Mouse (Mus musculus) frontal cortex, adult (tissue): ENCODE measurements around the gene Ppm1m.
"Not testable (repeated sequence)": the region's sequence is repeated elsewhere in the genome, so short reads cannot be mapped to it uniquely, and the experiment has no call there.

Experiments
- ATAC-seq: cut with Nextera tagmentation; 2 replicates; pipeline ENCODE4 v1.9.2; 2017; ENCODE audit warnings: mild to moderate bottlenecking, moderate library complexity, mixed read lengths; ENCODE audit not compliant: low TSS enrichment

Ppm1m gene

GRCm38 (mm10) chr9:106193930-106194807 is 5.4 kb downstream of the Ppm1m start:
- ATAC-seq = peak; percentile 32

GRCm38 (mm10) chr9:106192998-106193397 is 6.5 kb downstream of the Ppm1m start:
- peak; percentile 79 for ATAC-seq

GRCm38 (mm10) chr9:106192024-106192423 is 7.5 kb downstream of the Ppm1m start:
- no peak for ATAC-seq

- no peak for ATAC-seq
These were observed 8.2 kb downstream of the Ppm1m start for GRCm38 (mm10) chr9:106191355-106191754.

DNA sequence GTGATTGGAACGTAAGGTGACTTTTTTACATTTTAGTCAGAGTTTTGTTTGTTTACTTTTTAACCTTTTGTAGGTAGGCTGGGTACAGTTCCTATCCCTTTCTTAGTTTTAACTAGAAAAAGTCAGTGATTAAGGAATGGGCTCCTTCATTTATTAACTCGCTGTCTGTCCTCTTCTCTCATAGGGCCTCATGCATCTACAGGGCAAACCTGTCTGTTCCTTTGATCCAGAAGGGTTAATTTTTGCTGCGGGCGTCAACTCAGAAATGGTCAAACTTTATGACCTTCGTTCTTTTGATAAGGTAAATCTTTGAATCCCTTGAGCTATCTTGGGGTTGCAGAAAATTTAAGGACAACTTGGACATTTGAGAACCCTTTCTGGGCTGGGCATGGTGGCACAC is 15.6 kb downstream of the Ppm1m start:
- ATAC-seq = no peak

- no peak for ATAC-seq
These were observed 17.4 kb downstream of the Ppm1m start for GRCm38 (mm10) chr9:106182146-106182545.

- no peak for ATAC-seq
These were observed 19.6 kb downstream of the Ppm1m start for GRCm38 (mm10) chr9:106179964-106180363.

DNA sequence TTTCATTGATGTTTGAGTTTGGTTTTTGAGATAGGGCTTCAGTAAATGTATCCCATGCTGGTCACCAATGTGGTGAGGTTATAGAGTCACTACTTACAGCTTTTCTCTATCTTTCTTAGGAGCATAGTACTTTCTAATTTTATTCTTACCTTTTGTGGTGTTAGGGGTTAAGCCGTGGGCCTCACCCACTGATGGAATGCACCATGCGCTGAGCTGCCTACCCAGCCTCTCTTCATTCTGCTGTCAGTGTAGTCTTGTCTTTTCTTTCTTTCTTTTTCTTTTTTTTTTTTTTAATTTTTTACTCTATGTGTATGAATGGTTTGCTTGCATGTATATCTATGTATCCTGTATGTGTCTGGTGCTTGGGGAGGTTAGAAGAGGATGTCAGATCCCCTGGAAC is 20.1 kb downstream of the Ppm1m start:
- no peak for ATAC-seq

GRCm38 (mm10) chr9:106177799-106178198 is 21.7 kb downstream of the Ppm1m start:
- no peak for ATAC-seq

GRCm38 (mm10) chr9:106176769-106177168 is 22.8 kb downstream of the Ppm1m start:
- no peak for ATAC-seq

DNA sequence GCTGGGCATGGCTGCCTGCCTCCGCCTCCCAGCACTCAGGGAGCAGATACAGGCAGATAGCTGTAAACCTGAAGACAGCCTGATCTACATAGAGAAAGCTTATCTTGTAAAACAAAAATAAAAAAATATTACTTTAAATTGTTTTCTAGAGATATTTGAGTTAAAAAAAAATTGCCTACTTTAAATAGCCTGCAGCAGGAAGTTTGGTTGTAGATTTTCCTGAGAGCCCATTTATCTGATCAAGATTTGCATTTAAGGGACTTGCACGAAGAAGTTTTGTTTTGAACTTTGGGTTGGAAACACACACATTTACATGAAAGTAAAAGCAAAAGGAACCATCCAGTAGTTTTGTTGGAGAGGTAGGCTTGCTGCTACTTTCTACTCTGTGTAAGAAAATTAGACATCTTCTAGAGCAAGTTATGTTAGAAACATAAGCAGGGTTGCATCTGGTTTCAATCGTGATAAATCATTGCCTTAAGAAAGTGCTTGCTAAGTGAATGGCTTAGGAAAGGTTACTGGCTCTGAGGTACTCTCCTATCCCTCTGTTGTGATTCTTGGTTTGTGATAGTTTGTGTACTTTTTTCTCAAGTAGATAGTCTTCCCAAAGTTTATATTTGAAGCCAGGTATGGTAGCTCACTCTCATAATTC is 23.9 kb downstream of the Ppm1m start:
- ATAC-seq = no peak

DNA sequence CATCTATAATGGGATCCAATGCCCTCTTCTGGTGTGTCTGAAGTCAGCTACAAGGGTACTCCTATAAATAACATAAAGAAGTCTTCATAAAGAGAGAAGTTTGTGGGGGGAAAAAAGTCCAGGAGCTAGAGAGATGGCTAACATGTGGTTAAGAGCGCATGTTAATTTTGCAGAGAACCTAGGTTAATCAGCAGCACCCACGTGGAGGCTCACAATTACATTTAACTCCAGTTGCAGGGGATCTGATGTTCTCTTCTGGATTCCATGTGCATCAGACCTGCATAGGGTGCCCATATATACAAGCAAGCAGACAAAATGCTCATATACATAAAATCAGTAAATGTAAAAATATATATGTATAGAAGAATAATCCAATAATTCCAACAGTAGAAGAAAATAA is 26.2 kb downstream of the Ppm1m start:
- ATAC-seq = no peak

DNA sequence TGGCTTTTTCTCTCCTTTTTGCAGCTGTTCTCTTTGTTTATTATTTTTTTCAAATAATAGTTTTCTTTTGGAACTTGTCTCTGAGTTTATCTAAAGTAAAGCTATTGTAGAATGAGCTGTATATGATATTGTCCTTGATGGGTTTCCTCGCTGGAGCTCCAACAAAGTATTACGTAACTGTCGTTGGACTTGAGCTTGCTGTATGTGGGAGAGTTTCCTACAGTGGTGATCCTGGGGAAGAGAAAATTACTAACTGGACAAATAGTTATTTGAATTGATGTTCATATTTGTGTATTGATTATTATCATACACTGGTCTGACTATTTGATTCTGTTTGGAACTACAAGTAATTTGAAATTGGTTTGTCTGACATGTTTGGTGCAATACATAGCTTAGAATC is 27.0 kb downstream of the Ppm1m start:
- no peak for ATAC-seq

DNA sequence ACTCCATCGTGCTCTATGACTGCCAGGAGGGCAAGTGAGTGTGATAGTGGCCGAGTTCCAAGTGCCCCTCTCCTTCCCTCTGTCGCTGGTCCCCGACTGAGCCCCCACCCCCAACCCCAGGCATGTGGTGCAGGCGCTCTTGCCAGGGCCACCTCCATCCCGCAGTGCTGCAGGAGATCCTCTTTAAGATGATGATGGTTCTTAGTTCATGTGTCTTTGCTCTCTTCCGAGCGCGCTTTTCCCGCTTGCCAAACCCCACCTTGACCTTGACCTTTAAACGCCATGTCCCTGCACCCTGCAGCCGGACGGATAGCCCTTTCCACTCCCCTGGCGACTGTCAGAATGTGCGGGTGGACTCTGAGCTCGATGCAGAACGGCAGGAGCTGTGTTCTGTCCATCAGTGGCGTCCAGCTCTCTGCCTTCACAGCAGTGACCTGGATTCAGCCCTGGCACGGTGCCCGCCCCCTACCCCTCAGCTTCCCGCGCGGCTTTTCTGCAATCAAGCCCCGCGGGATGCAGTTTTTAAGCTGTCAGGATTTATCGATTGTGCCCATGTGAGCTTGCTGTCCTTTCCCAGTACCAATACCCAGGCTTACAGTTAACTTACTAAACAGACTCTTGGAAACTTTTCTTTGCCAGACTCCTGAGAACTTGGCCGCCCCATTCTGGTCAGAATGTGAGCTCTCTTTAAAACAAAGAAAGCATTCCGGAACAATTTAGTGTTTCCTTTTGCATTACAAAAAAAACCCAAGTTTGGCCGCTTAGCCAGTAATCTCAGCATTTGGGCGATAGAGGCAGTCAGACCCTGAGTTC is 28.0 kb downstream of the Ppm1m start:
- peak; percentile 5; the same call in 1 of the 2 replicates for ATAC-seq

DNA sequence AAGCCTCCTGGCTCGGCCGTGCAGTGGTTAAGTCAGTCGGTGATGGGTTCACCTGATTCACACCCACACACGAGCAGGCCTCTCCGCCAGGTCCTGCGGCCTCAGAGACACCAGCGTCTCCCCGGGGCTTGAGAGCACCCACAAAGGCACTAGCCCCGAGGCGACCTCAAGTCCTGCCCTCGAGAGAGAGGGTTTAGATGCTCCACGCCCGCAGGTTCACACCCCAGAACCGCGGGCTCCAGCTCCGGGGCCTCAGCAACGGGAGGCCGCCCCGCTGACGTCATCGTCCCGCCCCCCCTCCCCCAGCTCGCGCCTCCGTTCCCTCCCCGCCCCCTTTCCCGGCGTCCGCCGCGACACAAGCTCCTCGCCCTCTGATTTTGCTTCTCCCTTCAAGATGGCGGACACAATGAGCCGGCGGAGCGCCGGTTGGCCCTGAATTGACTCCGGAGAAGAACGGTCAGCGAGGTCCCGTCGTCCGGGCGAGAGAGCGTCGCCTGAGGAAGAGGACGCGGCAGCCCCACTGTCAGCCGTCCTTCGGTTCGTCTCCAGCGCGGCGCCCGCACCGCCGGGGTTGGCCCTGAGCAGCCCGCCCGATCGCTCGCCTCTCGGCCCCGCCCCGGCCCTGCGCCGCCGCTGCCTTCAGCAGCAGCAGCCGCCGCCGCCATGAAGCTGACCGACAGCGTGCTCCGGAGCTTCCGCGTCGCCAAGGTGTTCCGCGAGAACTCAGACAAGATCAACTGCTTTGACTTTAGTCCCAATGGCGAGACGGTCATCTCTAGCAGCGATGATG is 28.8 kb downstream of the Ppm1m start, which contains the start of gene Wdr82:
TSS of gene Wdr82 (plus strand) at position 373 of the 790 bp plus-strand sequence.
- ATAC-seq = peak; percentile 76

GRCm38 (mm10) chr9:106169917-106170316 is 29.6 kb downstream of the Ppm1m start:
- no peak for ATAC-seq

- ATAC-seq = not testable (repeated sequence)
These were observed 30.5 kb downstream of the Ppm1m start for GRCm38 (mm10) chr9:106169006-106169405.

GRCm38 (mm10) chr9:106167703-106168102 is 31.8 kb downstream of the Ppm1m start:
- ATAC-seq = no peak

- ATAC-seq = no peak
These were observed 32.3 kb downstream of the Ppm1m start for GRCm38 (mm10) chr9:106167241-106167640.

DNA sequence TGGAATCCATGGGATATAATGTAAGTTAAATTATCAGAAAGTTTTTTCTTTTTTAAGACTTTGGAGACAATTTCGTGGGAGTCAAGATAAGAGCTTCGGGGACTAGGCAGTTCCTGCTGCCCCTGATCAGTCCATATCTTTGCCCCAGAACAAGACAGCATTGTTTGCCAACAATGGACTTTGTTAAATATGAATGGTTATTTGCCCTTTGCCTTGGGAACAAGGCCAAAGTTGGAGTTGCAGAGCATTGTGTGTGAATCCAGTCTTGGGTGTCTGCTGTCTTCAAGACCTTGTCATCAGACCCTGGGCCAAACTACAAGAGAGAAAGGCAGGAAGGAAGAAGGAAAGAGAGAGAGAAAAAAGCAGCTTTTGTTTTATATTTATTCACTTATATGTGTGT is 32.8 kb downstream of the Ppm1m start:
- ATAC-seq = no peak

DNA sequence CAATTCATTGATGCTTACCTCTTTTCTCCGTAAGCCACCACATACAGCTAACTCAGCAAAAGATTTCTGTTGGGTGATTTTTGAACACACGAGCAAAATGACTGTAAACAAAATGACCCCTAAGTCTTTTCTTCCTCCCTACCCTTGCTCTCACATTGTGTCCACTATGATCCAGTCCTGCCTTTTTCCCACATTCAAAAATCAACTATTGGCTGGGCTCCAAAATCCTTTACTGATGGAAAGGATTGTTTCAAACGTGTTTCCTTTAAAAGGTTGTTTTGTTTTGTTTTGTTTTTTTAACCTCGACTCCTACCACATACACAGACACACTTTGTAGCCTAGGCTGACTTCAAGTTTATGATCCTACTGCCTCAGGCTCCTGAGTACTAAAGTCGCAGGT is 39.1 kb downstream of the Ppm1m start:
- ATAC-seq = no peak
